Mouse (Mus musculus): ENCODE measurements around the gene Scube1.

- TF ChIP-seq POLR2A (IDR thresholded peaks at IDR 0.05; ENCODE audit: control insufficient read depth, extremely low read depth, insufficient read depth, low read length, poor library complexity), result no peak
- TF ChIP-seq CTCF (IDR thresholded peaks at IDR 0.05; ENCODE audit: borderline replicate concordance, control insufficient read depth, extremely low read depth, insufficient read depth, low read length, poor library complexity), result no peak
Observed at GRCm38 (mm10) chr15:83592260-83593188, 132.3 kb downstream of the Scube1 start.

Data from thymus, adult 2 months (tissue).